Mouse (Mus musculus) lung, embryonic 14.5 days (tissue): ENCODE measurements around the gene Rps29. TPM values are rescaled to one million over a fixed set of nuclear protein-coding genes. Genes with fewer than 3 reads are reported as not detected.

Experiments
- ATAC-seq: fragments of 200-750 bp; cut with Nextera tagmentation; 2 replicates; pipeline ENCODE4 v1.8.0; 2017; ENCODE audit warnings: mild to moderate bottlenecking, moderate TSS enrichment, moderate library complexity; ENCODE audit not compliant: insufficient read depth
- DNase-seq: peaks from one replicate; pipeline ENCODE4 v3.0.0-alpha.2; 2015
- H3K27ac ChIP-seq: fragments of 300-500 bp; sonication (generic); 2 replicates; pipeline ENCODE4 v1.5.1; 2014; ENCODE audit warnings: low read depth, mild to moderate bottlenecking, moderate library complexity
- H3K27me3 ChIP-seq: fragments of 300-500 bp; sonication (generic); 2 replicates; pipeline ENCODE4 v1.6.1; 2014; ENCODE audit warnings: low read length, control low read depth; ENCODE audit not compliant: insufficient read depth
- H3K36me3 ChIP-seq: fragments of 300-500 bp; sonication (generic); 2 replicates; pipeline ENCODE4 v1.6.1; 2014; ENCODE audit warnings: control low read depth; ENCODE audit not compliant: insufficient read depth
- H3K4me1 ChIP-seq: fragments of 300-500 bp; sonication (generic); 2 replicates; pipeline ENCODE4 v1.6.1; 2014; ENCODE audit warnings: antibody characterized with exemption, control low read depth; ENCODE audit not compliant: insufficient read depth
- H3K4me2 ChIP-seq: fragments of 300-500 bp; sonication (generic); 2 replicates; pipeline ENCODE4 v1.6.1; 2014; ENCODE audit warnings: mild to moderate bottlenecking
- H3K4me3 ChIP-seq: fragments of 300-500 bp; sonication (generic); 2 replicates; pipeline ENCODE4 v1.5.1; 2014; ENCODE audit warnings: low read depth, low read length
- H3K9ac ChIP-seq: fragments of 300-500 bp; sonication (generic); 2 replicates; pipeline ENCODE4 v1.6.1; 2014
- H3K9me3 ChIP-seq: fragments of 300-500 bp; sonication (generic); 2 replicates; pipeline ENCODE4 v1.6.1; 2016; ENCODE audit warnings: low read depth, low read length, control low read depth
- CTCF ChIP-seq: IDR thresholded peaks from 2 replicates; pipeline ENCODE4 v1.5.1; 2016; ENCODE audit warnings: antibody characterized with exemption, low read depth
- whole genome bisulfite sequencing: fragments of 180-500 bp; shearing (Covaris S2); extraction: QIAGEN DNeasy Blood & Tissue Kit; methylation state at CpG from one replicate; pipeline ENCODE4 v1.1.7; 2014; 5-methylcytosine and 5-hydroxymethylcytosine counted together
- polyA plus RNA-seq: library from polyadenylated mRNA; unstranded; fragments of >200 nt; fragmentation: Nextera tagmentation; extraction: Ambion mirVana; gene quantifications from 2 replicates; pipeline ENCODE4 v1.2.1, GENCODE M21; 2014

The Rps29 gene
- polyA plus RNA-seq, 1 experiment from 2014 or later = 1,824 TPM

GRCm38 (mm10) chr12:69197378-69198163 is 38.6 kb upstream of the Rps29 start:
- WGBS = under 1% methylated on average over 92 of the region's 94 CpGs

DNA sequence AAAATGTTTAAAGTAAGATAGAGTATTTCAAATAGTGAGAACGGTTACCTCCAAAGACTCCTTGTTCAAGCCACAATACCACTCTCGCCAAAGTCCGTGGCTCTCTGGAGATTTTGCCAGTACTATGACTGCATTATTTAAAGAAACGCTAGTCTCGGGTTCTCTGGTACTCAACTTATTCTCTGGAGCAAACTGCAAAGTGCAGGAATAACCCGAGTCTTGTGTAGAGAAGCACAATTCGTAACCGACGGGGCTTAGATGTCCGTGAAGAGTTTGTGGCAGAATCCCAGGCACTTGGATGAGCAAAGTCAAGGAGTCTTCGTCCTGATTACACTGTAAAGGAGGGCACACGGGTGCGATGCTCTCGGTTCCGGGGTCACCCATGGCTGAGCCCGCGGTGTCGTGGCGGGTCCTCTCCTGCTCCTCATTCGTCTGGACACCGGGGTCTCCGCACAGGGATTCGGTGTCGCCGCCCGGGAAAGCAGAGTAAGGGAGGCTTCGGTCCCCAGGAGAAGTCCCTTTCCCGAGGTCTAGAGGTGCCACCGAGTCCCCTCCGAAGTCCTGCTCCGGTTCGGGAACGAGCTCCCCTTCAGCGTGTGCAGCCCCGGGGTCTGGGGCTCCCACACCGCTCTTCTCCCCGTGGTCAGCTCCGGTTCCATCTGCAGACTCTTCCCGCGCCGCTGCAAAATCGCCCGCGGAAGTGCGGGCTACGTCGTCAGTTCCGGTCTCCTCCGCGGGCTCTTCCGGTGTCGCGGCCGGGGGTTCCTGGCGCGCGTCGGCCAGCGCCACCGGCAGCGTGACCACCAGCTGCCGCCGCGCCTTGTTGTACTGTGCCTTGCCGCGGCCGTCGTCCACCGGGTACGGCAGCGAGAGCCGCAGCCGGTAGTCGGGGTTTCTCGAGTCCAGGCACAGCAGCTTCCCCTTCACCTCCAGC is 37.7 kb upstream of the Rps29 start, which contains the start of gene Gm49383:
Gene Gm49383 (minus strand): TSS at position 661 of the 934 bp plus-strand sequence.
- H3K4me1 ChIP-seq = no peaks in the 10 kb centered on the region
- H3K9ac ChIP-seq = peak within 1 kb of the TSS; percentile 81
- peak; percentile 76 for ATAC-seq
- peak within 1 kb of the TSS; percentile 97 for H3K4me3 ChIP-seq
- TF ChIP-seq CTCF = no peak
- no peaks in the 10 kb centered on the region for H3K27me3 ChIP-seq
- H3K36me3 ChIP-seq = peaks cover 30% of the 10 kb centered on the region
- peak within 1 kb of the TSS; percentile 98 for H3K4me2 ChIP-seq
- WGBS = under 1% methylated on average over 75 of the region's 75 CpGs
- DNase-seq = peak; percentile 92
- no peaks in the 10 kb centered on the region for H3K9me3 ChIP-seq
- peak within 1 kb of the TSS; percentile 91 for H3K27ac ChIP-seq

More at GRCm38 (mm10) chr12:69197378-69198163, 38.6 kb upstream of the Rps29 start:
- H3K27me3 ChIP-seq = no peaks in the 10 kb centered on the region
- H3K36me3 ChIP-seq = peaks cover 32% of the 10 kb centered on the region
- H3K9me3 ChIP-seq = no peaks in the 10 kb centered on the region
- peak overlapping the region; percentile 91 for H3K27ac ChIP-seq
- peak overlapping the region; percentile 98 for H3K4me2 ChIP-seq
- H3K9ac ChIP-seq = peak overlapping the region; percentile 81
- no peaks in the 10 kb centered on the region for H3K4me1 ChIP-seq
- ATAC-seq (peak; percentile 78), DNase-seq (peak; percentile 74)
- H3K4me3 ChIP-seq = peak overlapping the region; percentile 97
- no peak for TF ChIP-seq CTCF

GRCm38 (mm10) chr12:69192637-69193036 is 33.7 kb upstream of the Rps29 start:
- no peak for ATAC-seq
- peaks cover 40% of the 10 kb centered on the region for H3K36me3 ChIP-seq
- no peak for TF ChIP-seq CTCF
- no peak overlapping the region for H3K4me3 ChIP-seq
- H3K9me3 ChIP-seq = no peaks in the 10 kb centered on the region
- H3K9ac ChIP-seq = no peak overlapping the region
- no peak overlapping the region for H3K27ac ChIP-seq
- no peak overlapping the region for H3K4me2 ChIP-seq
- H3K27me3 ChIP-seq = no peaks in the 10 kb centered on the region
- 90% methylated on average over 2 of the region's 2 CpGs for WGBS
- no peaks in the 10 kb centered on the region for H3K4me1 ChIP-seq
- no peak for DNase-seq

DNA sequence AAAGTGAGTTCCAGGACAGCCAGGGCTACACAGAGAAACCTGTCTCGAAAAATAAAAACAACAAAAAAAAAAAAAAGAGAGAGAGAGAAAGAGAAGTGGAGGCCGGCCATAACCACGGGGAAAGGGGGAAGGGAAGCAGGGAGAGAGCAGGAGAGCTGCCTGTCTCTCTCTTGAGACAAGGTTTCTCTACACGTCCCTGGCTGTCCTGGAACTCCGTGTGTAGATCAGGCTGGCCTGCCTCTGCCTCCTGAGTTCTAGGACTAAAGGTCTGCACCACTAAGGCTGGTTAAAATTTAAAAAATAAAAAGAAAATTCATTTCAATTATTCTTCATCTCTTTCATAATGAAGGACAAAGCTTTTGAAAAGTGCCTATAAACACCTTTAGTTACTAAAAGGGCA is 32.4 kb upstream of the Rps29 start:
- Histone ChIP-seq H3K4me1 (0 out of 2 replicates have a peak, but pooled peaks cover 2% of the 10 kb centered on the region), H3K9me3 (no peaks in the 10 kb centered on the region), H3K27me3 (no peaks in the 10 kb centered on the region), H3K4me2 (no peak overlapping the region), H3K4me3 (no peak overlapping the region), H3K27ac (no peak overlapping the region), H3K36me3 (peaks cover 50% of the 10 kb centered on the region), H3K9ac (no peak overlapping the region)
- TF ChIP-seq CTCF = no peak
- DNase-seq (no peak), ATAC-seq (no peak)
- 91% methylated on average over 5 of the region's 5 CpGs for WGBS

- ATAC-seq = no peak
- Histone ChIP-seq H3K27me3 (no peaks in the 10 kb centered on the region), H3K36me3 (peaks cover 50% of the 10 kb centered on the region), H3K4me3 (no peak overlapping the region), H3K4me1 (0 out of 2 replicates have a peak, but pooled peaks cover 2% of the 10 kb centered on the region), H3K9ac (no peak overlapping the region), H3K4me2 (no peak overlapping the region), H3K27ac (no peak overlapping the region), H3K9me3 (no peaks in the 10 kb centered on the region)
- peak; percentile 37 for TF ChIP-seq CTCF
- WGBS = 91% methylated on average over 1 of the region's 1 CpGs
- DNase-seq = peak; percentile 22
These were observed 31.5 kb upstream of the Rps29 start for GRCm38 (mm10) chr12:69190522-69190921.

GRCm38 (mm10) chr12:69190074-69190473 is 31.1 kb upstream of the Rps29 start:
- WGBS = 79% methylated on average over 9 of the region's 9 CpGs
- DNase-seq = no peak
- TF ChIP-seq CTCF = no peak

More at GRCm38 (mm10) chr12:69190074-69190473, 31.1 kb upstream of the Rps29 start:
- no peaks in the 10 kb centered on the region for H3K9me3 ChIP-seq
- H3K4me1 ChIP-seq = peaks cover 6% of the 10 kb centered on the region
- no peak overlapping the region for H3K4me2 ChIP-seq
- no peak overlapping the region for H3K27ac ChIP-seq
- no peak overlapping the region for H3K9ac ChIP-seq
- no peak overlapping the region for H3K4me3 ChIP-seq
- peaks cover 50% of the 10 kb centered on the region for H3K36me3 ChIP-seq
- no peaks in the 10 kb centered on the region for H3K27me3 ChIP-seq
- no peak for ATAC-seq
